Mouse (Mus musculus) urinary bladder, postnatal 25 days (tissue): ENCODE results near the gene Fpgs.

Experiments
- DNase-seq: peaks from one replicate; pipeline ENCODE4 v3.0.0; 2022; ENCODE audit warnings: low spot score

The Fpgs gene

DNA sequence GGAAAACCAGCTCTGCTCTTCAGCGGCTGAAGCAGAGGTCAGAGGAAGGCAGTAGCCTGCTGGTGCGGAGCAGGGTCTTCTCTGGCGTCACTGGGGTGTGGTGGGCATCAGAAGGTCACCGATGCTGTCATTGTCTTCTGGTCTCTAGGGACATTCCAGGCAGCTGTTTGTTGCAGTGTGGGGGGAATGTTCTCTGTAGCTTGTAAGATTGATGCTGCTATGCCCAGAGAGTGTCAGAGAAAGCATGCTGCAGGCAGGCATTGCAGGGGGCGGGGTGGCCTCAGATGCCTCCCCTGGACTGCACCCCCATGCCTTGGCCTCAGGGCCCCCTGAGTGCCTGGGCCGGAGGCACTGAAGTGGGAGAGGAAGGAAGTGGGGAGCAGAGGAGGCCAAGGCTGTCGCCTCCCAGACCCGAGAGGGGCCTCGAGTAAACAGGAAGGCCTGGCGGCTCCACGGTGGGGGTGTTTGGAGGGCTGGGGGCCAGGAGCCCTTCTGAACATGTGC is 66.1 kb downstream of the Fpgs start:
- DNase-seq, result no peak

DNA sequence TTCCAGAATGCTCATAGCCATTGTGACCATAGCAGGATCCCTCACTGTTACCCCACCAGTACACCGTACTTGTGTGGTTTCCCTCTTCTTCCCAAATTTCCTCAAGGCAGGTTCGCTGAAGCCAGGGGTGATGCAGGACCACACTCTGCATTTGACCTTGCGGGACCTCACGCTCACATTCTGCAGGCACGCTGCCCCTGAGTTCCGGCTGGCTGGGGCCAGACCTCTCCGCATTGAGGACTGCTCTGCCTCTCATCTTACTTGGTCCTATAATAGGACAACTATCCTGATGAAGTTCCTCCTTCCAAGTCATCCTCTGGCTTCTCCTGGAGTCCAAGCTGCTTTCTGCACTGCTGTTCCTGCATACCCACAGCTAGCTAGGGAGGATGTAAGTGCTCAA is 67.3 kb downstream of the Fpgs start:
- DNase-seq, result no peak

DNA sequence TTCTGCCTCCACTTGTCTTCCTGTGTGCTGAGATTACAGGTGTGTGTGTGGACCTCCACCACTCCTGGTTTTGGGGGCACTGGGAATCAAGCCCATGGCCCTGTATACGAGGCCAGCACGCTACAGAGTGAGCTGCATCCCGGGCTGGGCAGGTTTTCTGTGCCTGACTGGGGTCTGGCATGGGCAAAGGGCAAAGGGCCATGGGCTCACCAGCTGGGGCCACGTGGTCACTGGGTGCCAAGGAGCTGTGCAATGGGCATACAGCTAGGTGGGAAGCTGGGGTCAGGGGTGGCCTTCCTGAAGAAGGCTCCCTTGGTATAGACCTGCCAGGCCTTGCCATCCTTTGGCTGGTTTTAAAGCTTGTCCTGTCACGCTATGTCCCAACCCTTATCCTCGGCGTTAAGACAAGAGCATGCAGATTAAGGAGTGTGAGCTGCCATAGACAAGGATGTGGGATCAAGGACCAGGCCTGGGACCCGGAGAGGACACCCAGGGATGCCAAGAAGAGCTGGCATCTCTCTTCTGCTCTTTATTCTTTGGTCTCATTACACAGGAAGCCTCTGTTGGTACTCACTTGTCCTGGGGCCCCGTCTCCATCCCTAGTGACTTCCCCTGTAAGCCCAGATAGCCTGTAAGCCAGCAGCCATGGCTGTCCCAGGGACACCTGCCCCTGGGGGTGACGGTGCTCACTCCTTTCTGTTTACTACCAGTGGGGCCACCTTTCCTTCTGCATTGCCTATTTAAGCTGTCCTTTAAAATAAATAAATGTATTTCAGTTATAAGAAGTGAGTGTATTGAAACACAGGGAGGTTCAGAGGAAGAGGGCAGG is 69.5 kb downstream of the Fpgs start:
- DNase-seq, result no peak

- no peak for DNase-seq
Observed at GRCm38 (mm10) chr2:32633660-32634059, 70.3 kb downstream of the Fpgs start.
